Mouse (Mus musculus): ENCODE measurements at regions not wholly inside any gene's neighbourhood (a gene's known extent, or its start where the extent isn't known, plus 50 kb on each side); places are given as distances from the start of the nearest gene placed in this dataset.

DNA sequence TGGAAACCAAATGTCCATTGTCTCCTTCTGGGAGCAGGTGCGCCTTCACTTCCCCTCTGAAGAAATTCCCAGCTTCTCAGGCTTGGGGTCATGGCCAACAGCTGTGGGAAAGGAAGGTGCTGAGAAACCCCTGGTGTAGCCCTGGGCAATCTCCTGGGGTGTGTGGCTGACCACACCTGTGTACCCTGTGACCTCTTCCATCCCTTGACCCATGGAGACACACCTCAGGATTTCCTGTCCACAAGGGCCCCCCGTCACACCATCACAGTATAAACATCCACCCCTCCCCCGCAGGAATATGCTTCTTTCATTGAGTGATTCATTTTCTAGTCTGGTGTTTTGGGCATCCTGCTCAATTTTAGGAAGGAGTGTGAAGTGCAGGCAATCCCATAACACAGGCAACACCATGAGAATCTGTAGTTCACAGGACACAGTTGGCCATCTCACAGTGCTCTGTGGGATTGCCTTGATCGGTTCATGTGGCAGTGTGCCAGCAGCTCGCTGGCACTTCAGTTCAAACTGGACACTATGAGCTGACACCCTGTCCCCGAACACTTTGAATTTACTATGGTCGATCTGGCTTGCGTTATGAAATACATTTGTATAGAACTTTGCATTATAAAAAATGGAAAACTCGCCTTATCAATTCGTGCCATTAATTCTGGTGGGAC is 291.1 kb upstream of the Igfbp3 start:
- Histone ChIP-seq H3K4me2 (replicated peaks) (no peak overlapping the region), H3K9ac (no peak overlapping the region), H3K9me3 (no peaks in the 10 kb centered on the region), H3K36me3 (no peaks in the 10 kb centered on the region), H3K4me3 (replicated peaks) (no peak overlapping the region), H3K27me3 (replicated peaks) (no peaks in the 10 kb centered on the region), H3K27ac (no peak overlapping the region), H3K4me1 (replicated peaks) (no peaks in the 10 kb centered on the region)
- no peak for ATAC-seq
- WGBS, result 83% methylated on average over 10 of the region's 10 CpGs

DNA sequence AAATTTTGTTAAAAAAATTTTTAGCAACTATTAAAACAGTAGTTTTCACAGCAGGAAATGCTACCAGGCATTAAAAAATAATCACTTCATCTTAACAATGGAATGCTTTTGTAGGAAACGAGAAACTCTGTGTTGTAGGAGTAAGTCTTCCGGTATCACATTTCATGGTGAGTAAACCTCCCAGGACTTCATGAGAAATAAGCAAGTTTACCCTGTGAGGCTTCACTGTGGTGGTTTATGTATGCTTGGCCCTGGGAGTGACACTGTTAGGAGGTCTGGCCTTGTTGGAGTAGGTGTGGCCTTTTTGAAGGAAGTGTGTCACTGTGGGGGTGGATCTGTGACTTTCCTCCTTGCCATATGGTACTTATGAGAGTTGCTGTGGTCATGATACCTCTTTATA is 289.0 kb upstream of the Igfbp3 start:
- Histone ChIP-seq H3K4me2 (replicated peaks) (no peak overlapping the region), H3K27ac (no peak overlapping the region), H3K4me3 (replicated peaks) (no peak overlapping the region), H3K4me1 (replicated peaks) (no peaks in the 10 kb centered on the region), H3K9me3 (no peaks in the 10 kb centered on the region), H3K27me3 (replicated peaks) (no peaks in the 10 kb centered on the region), H3K9ac (no peak overlapping the region), H3K36me3 (no peaks in the 10 kb centered on the region)
- 63% methylated on average over 2 of the region's 2 CpGs for WGBS
- no peak for ATAC-seq

DNA sequence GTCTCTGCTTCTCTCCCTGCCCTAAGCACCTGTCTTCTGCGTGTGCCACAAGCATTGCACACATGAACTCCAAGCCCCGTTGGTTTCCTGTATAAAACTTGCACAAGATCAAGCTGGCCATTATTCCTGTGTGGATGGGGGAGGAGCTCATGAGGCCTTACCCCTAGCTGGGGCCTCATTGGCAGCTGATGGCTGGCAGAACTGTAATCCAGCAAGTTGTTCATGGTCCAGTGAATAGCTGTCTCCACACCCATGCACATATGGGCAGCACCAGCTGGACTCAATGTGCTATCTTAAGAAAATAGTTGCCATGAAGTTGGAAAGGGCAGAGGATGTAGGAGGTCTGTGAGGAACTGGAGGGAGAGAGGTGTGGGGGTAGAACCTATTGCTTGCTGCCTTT is 288.3 kb upstream of the Igfbp3 start:
- 70% methylated on average over 2 of the region's 2 CpGs for WGBS
- Histone ChIP-seq H3K4me3 (replicated peaks) (no peak overlapping the region), H3K27ac (no peak overlapping the region), H3K4me1 (replicated peaks) (no peaks in the 10 kb centered on the region), H3K27me3 (replicated peaks) (no peaks in the 10 kb centered on the region), H3K36me3 (no peaks in the 10 kb centered on the region), H3K9me3 (no peaks in the 10 kb centered on the region), H3K9ac (no peak overlapping the region), H3K4me2 (replicated peaks) (no peak overlapping the region)
- no peak for ATAC-seq

DNA sequence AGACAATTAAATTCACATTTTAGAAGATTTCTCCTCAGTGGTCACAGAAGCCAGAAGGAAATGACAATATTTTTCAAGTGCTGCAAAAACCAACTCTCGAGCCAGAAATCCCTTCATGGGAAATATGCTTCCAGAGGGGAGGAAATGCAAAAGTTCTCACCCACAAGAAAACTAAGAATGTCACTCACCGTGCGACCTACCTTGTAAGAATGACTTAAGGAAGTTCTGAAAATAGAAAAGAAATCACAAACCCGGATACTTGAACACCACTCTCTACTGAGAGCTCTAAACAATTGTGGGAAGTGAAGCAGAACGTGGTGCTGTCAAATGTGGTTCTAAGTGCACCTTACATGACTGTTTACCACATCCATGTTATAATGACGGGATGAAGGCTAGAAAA is 284.1 kb upstream of the Igfbp3 start:
- H3K27ac ChIP-seq, result no peak overlapping the region
- no peak for ATAC-seq
- no peaks in the 10 kb centered on the region for H3K27me3 ChIP-seq (replicated peaks)
- no peaks in the 10 kb centered on the region for H3K9me3 ChIP-seq
- H3K4me1 ChIP-seq (replicated peaks), result no peaks in the 10 kb centered on the region
- H3K36me3 ChIP-seq, result no peaks in the 10 kb centered on the region
- H3K4me2 ChIP-seq (replicated peaks), result no peak overlapping the region
- H3K4me3 ChIP-seq (replicated peaks), result no peak overlapping the region
- no peak overlapping the region for H3K9ac ChIP-seq
- WGBS, result 75% methylated on average over 6 of the region's 6 CpGs

DNA sequence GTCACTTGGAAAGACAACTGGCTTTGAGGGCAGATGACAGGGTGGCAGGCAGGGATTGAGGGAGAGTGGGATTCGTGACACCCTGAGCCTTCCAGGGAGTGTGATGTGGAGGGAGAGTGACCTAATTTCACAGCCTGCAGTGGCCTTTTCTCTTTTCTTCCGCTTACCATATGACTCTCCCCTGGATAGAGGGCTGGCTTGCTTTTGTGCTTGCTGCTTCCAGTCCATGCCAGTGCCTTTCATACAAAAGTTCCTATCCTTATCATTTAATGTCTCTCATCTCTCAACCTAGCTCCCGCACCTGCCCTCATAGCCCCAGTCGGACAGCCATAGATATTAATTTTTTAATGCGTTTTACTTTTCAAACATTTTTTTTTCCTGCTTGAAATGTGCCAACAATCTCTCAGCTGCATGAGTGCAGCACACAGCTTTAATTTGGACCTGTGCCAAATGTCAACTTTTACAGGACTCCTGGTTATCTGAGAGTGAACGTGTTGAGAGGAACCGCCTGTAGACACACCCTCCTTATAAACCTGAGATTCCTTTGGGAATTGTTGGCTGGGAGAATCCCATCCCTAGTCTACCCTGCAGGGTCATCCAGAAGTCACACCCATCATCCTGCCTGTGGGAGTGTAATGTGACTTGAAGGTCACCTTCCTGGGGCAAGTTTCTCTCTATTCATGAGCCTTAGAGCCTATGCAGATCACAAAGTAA is 260.3 kb upstream of the Igfbp3 start:
- H3K4me2 ChIP-seq (replicated peaks), result no peak overlapping the region
- H3K4me1 ChIP-seq (replicated peaks), result no peaks in the 10 kb centered on the region
- H3K9ac ChIP-seq, result no peak overlapping the region
- WGBS, result 58% methylated on average over 7 of the region's 7 CpGs
- no peak overlapping the region for H3K4me3 ChIP-seq (replicated peaks)
- no peaks in the 10 kb centered on the region for H3K36me3 ChIP-seq
- ATAC-seq, result peak; percentile 92
- no peaks in the 10 kb centered on the region for H3K9me3 ChIP-seq
- H3K27ac ChIP-seq, result no peak overlapping the region
- H3K27me3 ChIP-seq (replicated peaks), result no peaks in the 10 kb centered on the region

DNA sequence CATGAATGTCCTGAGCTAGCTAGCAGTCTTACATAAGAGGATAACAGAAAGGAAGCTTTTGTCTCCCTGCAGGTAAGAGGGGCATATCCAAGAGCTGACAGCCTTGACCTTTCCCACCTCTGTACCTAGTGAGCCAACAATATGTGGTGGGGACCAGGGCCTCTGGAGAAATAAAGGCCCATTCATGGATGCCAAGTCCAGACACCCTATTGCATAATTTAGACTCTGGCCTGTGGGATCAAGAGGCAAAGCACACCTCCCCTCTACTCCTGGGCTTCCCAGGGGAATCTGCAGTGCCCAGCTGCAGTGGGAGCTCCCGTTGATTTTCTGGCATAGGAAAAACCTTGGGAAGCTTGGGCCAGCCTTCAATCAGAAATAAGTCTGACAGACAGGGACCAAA is 251.8 kb upstream of the Igfbp3 start:
- no peak overlapping the region for H3K4me3 ChIP-seq (replicated peaks)
- no peak overlapping the region for H3K27ac ChIP-seq
- no peaks in the 10 kb centered on the region for H3K36me3 ChIP-seq
- no peak overlapping the region for H3K9ac ChIP-seq
- H3K9me3 ChIP-seq, result no peaks in the 10 kb centered on the region
- H3K27me3 ChIP-seq (replicated peaks), result no peaks in the 10 kb centered on the region
- 0 out of 2 replicates have a peak, but pooled peaks have one; percentile 23 for ATAC-seq
- no peaks in the 10 kb centered on the region for H3K4me1 ChIP-seq (replicated peaks)
- 89% methylated on average over 1 of the region's 1 CpGs for WGBS
- H3K4me2 ChIP-seq (replicated peaks), result no peak overlapping the region

DNA sequence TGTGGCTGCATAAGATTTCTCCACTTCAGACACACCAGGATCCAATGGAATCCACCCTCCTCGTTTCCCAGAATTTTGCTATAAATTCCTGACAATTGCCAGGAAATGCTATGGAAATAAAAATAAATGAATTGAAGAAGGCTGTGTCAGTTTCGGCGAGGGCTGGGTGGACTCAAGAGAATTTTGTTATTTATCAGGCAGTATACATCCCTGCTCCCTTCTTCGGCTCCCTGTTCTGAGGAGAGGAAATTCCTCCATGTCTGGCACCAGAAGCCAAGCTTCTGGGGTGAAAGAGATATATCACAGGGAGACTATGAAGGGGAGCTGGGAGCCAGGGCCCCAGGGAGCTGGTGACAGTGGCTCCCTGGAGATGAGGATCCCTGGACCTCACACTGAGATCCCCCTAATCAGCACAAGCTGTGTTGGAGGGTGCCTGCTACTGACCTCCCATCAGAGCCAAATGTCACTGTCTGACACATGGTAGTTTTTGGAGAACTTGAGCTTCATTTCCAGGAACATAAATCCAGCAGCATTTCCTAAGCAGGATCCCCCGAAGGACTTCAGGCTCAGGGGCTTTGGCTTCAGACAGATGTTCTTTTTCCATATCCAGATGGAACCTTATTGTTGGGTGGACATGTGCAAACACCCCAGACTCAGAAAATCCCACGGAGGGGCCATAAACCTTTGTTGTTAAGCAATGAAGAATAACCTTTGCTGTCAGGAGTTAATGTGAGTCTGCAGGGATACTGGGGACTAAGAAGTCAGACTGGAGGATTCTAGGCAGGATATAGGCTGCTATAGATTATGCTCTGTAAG is 248.4 kb upstream of the Igfbp3 start:
- WGBS, result 37% methylated on average over 6 of the region's 6 CpGs

DNA sequence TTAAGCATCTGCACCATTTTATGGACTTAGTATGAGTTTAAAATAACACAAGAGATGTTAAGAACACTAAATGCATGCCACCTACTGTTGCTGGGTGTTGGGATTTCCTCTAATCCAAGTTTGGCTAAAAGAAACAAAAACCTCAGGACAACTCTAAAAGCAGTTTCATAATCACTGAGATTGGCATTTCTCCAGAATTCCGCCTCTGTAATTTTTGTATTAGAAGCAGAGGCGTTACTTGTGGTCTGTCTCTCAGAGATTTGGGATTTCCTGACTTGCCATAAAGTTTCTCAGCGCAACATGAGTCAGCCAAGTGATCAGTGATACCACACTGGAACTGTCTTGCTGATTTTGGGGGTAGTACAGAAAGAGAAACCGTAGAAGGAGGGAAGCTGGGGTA is 238.0 kb upstream of the Igfbp3 start:
- H3K27me3 ChIP-seq (replicated peaks), result no peaks in the 10 kb centered on the region

More for the DNA sequence above, 248.4 kb upstream of the Igfbp3 start:
- Histone ChIP-seq H3K27me3 (replicated peaks) (no peaks in the 10 kb centered on the region), H3K9ac (no peak overlapping the region), H3K4me2 (replicated peaks) (no peak overlapping the region), H3K4me3 (replicated peaks) (no peak overlapping the region), H3K9me3 (no peaks in the 10 kb centered on the region), H3K27ac (no peak overlapping the region), H3K36me3 (no peaks in the 10 kb centered on the region), H3K4me1 (replicated peaks) (no peaks in the 10 kb centered on the region)
- ATAC-seq, result no peak

DNA sequence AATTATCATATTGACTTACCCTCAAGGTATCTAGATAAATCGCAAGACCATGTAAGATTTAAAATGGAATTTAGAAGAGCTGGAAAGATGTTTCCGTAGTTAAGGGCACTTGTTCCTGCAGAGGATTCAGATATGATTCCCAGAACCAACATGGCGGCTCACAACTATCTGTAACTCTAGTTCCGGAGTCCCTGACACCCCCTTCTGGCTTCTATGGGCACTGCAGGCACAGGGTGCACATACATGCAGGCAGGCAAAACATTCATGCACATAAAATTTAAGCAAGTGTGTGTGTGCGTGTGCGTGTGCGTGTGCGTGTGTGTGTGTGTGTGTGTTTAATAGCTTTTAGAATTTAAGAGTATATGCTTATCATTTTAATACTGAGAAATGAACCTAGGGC is 230.8 kb upstream of the Igfbp3 start:
- H3K36me3 ChIP-seq, result no peaks in the 10 kb centered on the region
- ATAC-seq, result no peak
- H3K4me3 ChIP-seq (replicated peaks), result no peak overlapping the region
- WGBS, result 93% methylated on average over 8 of the region's 8 CpGs
- no peaks in the 10 kb centered on the region for H3K4me1 ChIP-seq (replicated peaks)
- H3K9me3 ChIP-seq, result no peaks in the 10 kb centered on the region
- H3K9ac ChIP-seq, result no peak overlapping the region
- H3K4me2 ChIP-seq (replicated peaks), result no peak overlapping the region
- H3K27ac ChIP-seq, result no peak overlapping the region
- no peaks in the 10 kb centered on the region for H3K27me3 ChIP-seq (replicated peaks)

More for the DNA sequence above, 238.0 kb upstream of the Igfbp3 start:
- Histone ChIP-seq H3K4me3 (replicated peaks) (no peak overlapping the region), H3K27ac (no peak overlapping the region), H3K9ac (no peak overlapping the region), H3K9me3 (no peaks in the 10 kb centered on the region), H3K4me1 (replicated peaks) (no peaks in the 10 kb centered on the region), H3K4me2 (replicated peaks) (no peak overlapping the region), H3K36me3 (no peaks in the 10 kb centered on the region)
- 82% methylated on average over 4 of the region's 4 CpGs for WGBS
- no peak for ATAC-seq

DNA sequence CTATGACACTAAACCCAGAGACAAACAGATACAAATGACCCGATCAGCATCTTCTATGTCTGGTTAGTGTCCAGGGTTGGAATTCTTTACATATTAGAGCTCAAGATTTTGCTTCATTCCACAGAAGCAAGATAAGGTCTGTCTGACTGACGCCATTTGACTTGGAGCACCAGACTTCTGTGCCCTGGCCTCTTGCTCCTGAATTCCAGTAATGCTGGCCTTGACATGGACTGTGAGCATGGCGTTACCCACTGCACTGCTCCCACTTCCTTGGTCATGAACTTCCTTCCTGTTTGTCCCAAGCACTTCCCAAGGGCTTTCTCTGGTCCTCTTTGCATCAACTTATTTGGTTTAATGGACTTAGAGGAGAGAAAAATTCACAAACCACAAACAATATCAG is 225.6 kb upstream of the Igfbp3 start:
- H3K27ac ChIP-seq, result no peak overlapping the region
- WGBS, result 61% methylated on average over 3 of the region's 3 CpGs

DNA sequence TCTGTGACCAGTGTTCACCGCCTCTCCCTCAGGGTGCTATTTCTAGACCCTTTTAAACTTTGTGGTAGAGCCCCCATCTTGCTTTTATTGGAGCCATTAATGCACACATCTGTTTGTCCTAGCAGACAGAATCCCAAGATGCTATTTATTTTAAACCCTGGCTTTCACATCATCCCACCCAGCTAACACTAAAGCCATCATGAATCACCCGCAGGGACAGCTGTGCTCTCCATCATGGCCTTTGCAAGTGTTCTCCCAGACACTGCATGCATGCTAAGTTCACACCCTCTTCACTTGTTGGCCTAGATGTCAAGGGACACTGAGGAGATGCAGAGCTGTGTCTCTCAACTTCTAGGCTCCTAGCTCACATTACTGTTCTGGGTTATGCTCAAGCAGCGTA is 220.9 kb upstream of the Igfbp3 start:
- no peak for ATAC-seq
- H3K36me3 ChIP-seq, result no peaks in the 10 kb centered on the region
- no peak overlapping the region for H3K9ac ChIP-seq
- no peak overlapping the region for H3K27ac ChIP-seq
- H3K9me3 ChIP-seq, result no peaks in the 10 kb centered on the region
- H3K4me3 ChIP-seq (replicated peaks), result no peak overlapping the region
- H3K4me1 ChIP-seq (replicated peaks), result no peaks in the 10 kb centered on the region
- no peaks in the 10 kb centered on the region for H3K27me3 ChIP-seq (replicated peaks)
- no peak overlapping the region for H3K4me2 ChIP-seq (replicated peaks)
- 87% methylated on average over 3 of the region's 3 CpGs for WGBS

More for the DNA sequence above, 225.6 kb upstream of the Igfbp3 start:
- no peak for ATAC-seq
- H3K4me1 ChIP-seq (replicated peaks), result no peaks in the 10 kb centered on the region
- H3K9me3 ChIP-seq, result no peaks in the 10 kb centered on the region
- H3K4me2 ChIP-seq (replicated peaks), result no peak overlapping the region
- H3K9ac ChIP-seq, result no peak overlapping the region
- no peaks in the 10 kb centered on the region for H3K27me3 ChIP-seq (replicated peaks)
- no peak overlapping the region for H3K4me3 ChIP-seq (replicated peaks)
- H3K36me3 ChIP-seq, result no peaks in the 10 kb centered on the region

DNA sequence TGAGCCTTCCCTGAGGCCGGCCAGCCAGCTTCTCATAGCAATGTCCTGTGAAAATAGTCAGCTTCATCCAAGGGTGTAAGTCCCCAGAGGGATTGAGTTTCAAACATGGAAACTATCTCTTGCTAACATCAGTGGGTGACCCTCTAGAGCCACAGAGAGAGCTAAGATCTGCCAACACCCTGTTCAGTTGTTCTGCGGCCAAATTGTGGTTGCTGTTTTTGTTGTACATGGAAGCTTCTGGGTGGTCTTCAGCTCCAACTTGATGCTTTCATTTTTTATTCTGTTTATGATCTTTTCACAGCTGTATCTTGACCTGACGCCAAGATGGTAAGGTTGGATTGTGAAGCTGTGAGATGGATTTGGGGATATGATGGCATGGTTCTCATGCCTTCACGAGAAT is 214.0 kb upstream of the Igfbp3 start:
- H3K36me3 ChIP-seq, result no peaks in the 10 kb centered on the region
- H3K27me3 ChIP-seq (replicated peaks), result no peaks in the 10 kb centered on the region
- no peak for ATAC-seq
- no peak overlapping the region for H3K4me2 ChIP-seq (replicated peaks)
- 74% methylated on average over 4 of the region's 4 CpGs for WGBS
- H3K27ac ChIP-seq, result no peak overlapping the region
- no peaks in the 10 kb centered on the region for H3K9me3 ChIP-seq
- no peak overlapping the region for H3K4me3 ChIP-seq (replicated peaks)
- H3K4me1 ChIP-seq (replicated peaks), result no peaks in the 10 kb centered on the region
- no peak overlapping the region for H3K9ac ChIP-seq
